Mouse (Mus musculus) liver, embryonic 14.5 days (tissue): ENCODE results near the gene Thumpd3. TPM values are rescaled to one million over a fixed set of nuclear protein-coding genes. Genes with fewer than 3 reads are reported as not detected.

Experiments
- ATAC-seq: fragments of 200-750 bp; cut with Nextera tagmentation; 2 replicates; pipeline ENCODE4 v1.8.0; 2017; ENCODE audit warnings: moderate number of reproducible peaks, mild to moderate bottlenecking, moderate library complexity; ENCODE audit not compliant: insufficient read depth
- DNase-seq, 3 experiments: peaks; one replicate each; pipeline ENCODE4 v3.0.0-alpha.2; 2012 to 2013; ENCODE audit warnings: low read depth in 3 of 3, low spot score in 3 of 3
- H3K27ac ChIP-seq: fragments of 300-500 bp; sonication (generic); 2 replicates; pipeline ENCODE4 v1.5.1; 2014; ENCODE audit warnings: moderate library complexity, mild to moderate bottlenecking, control low read depth, inconsistent platforms
- H3K27me3 ChIP-seq: fragments of 300-500 bp; sonication (generic); 2 replicates; pipeline ENCODE4 v1.6.1; 2014; ENCODE audit warnings: mild to moderate bottlenecking, low read length, moderate library complexity; ENCODE audit not compliant: control insufficient read depth, insufficient read depth
- H3K36me3 ChIP-seq: fragments of 300-500 bp; sonication (generic); replicated peaks from 2 replicates; pipeline ENCODE4 v1.6.1; 2014; ENCODE audit warnings: low read depth; ENCODE audit not compliant: control insufficient read depth, insufficient read depth
- H3K4me1 ChIP-seq, 2 experiments: fragments of 200-500 bp in 1 of 2; fragments of 300-500 bp in 1 of 2; sonication (generic) in 1 of 2; replicated peaks; 2 replicates each; pipeline ENCODE4 v1.6.1; 2012 to 2014; ENCODE audit warnings: antibody characterized with exemption in 1 of 2, inconsistent platforms in 1 of 2, low read length in 1 of 2; ENCODE audit not compliant: control insufficient read depth in 2 of 2, insufficient read depth in 2 of 2
- H3K4me2 ChIP-seq: fragments of 300-500 bp; sonication (generic); 2 replicates; pipeline ENCODE4 v1.6.1; 2014; ENCODE audit warnings: low read depth, mild to moderate bottlenecking, control low read depth, moderate library complexity
- H3K4me3 ChIP-seq, 2 experiments: fragments of 200-500 bp in 1 of 2; fragments of 300-500 bp in 1 of 2; sonication (generic) in 1 of 2; 2 replicates each; pipeline ENCODE4 v1.5.1; 2012 to 2014; ENCODE audit warnings: low read depth in 2 of 2, low read length in 2 of 2, mild to moderate bottlenecking in 2 of 2, control low read depth in 1 of 2, inconsistent platforms in 1 of 2, moderate library complexity in 1 of 2; ENCODE audit not compliant: insufficient read depth in 1 of 2
- H3K9ac ChIP-seq: fragments of 300-500 bp; sonication (generic); replicated peaks from 2 replicates; pipeline ENCODE4 v1.6.1; 2014; ENCODE audit warnings: mild to moderate bottlenecking, control low read depth, moderate library complexity
- H3K9me3 ChIP-seq: fragments of 300-500 bp; sonication (generic); 2 replicates; pipeline ENCODE4 v1.6.1; 2016; ENCODE audit warnings: low read length, mixed read lengths; ENCODE audit not compliant: control insufficient read depth
- CTCF ChIP-seq: IDR thresholded peaks from 2 replicates; pipeline ENCODE4 v1.5.1; 2016; ENCODE audit warnings: antibody characterized with exemption, low read depth, control low read depth
- EP300 ChIP-seq: IDR thresholded peaks from 2 replicates; pipeline ENCODE4 v1.6.1; 2016; ENCODE audit warnings: antibody characterized with exemption, low read depth
- WGBS: fragments of 180-500 bp; shearing (Covaris S2); extraction: QIAGEN DNeasy Blood & Tissue Kit; methylation state at CpG from one replicate; pipeline ENCODE4 v1.1.7; 2014; ENCODE audit not compliant: insufficient replicate concordance; 5-methylcytosine and 5-hydroxymethylcytosine counted together
- polyA plus RNA-seq, 2 experiments: library from polyadenylated mRNA; depleted of rRNA in 1 of 2; stranded (reverse) in 1 of 2; unstranded in 1 of 2; fragments of >200 nt; fragmentation: Nextera tagmentation in 1 of 2; extraction: Ambion mirVana in 1 of 2; gene quantifications; 2 replicates each; pipeline versions ENCODE4 v1.2.1 to v1.2.3; 2012 to 2014

The Thumpd3 gene
- polyA plus RNA-seq, 2 experiments: 19.6 to 35.4 TPM

- Histone ChIP-seq H3K4me2 (no peak overlapping the region), H3K9me3 (no peaks in the 10 kb centered on the region), H3K27me3 (no peaks in the 10 kb centered on the region), H3K36me3 (no peaks in the 10 kb centered on the region), H3K4me1 (0 out of 4 replicates have a peak, but pooled peaks cover 0 to 2% of the 10 kb centered on the region in 2 experiments), H3K27ac (no peak overlapping the region), H3K9ac (no peak overlapping the region), H3K4me3 (no peak overlapping the region)
- ATAC-seq (no peak), DNase-seq (no peak)
- TF ChIP-seq EP300: no peak
- TF ChIP-seq CTCF: no peak
- WGBS: 79% methylated on average over 3 of the region's 3 CpGs
Observed at GRCm38 (mm10) chr6:113093206-113093605, 47.2 kb downstream of the Thumpd3 start.

- DNase-seq (no peak), ATAC-seq (no peak)
- Histone ChIP-seq H3K27me3 (no peaks in the 10 kb centered on the region), H3K4me3 (no peak overlapping the region), H3K4me2 (no peak overlapping the region), H3K9ac (no peak overlapping the region), H3K36me3 (no peaks in the 10 kb centered on the region), H3K4me1 (peaks cover 0 to 7% of the 10 kb centered on the region in 2 experiments; a peak in 1 of 4 replicates), H3K27ac (no peak overlapping the region), H3K9me3 (no peaks in the 10 kb centered on the region)
- WGBS: 55% methylated on average over 1 of the region's 1 CpGs
- TF ChIP-seq CTCF: no peak
- no peak for TF ChIP-seq EP300
Observed at GRCm38 (mm10) chr6:113095547-113095946, 49.5 kb downstream of the Thumpd3 start.

DNA sequence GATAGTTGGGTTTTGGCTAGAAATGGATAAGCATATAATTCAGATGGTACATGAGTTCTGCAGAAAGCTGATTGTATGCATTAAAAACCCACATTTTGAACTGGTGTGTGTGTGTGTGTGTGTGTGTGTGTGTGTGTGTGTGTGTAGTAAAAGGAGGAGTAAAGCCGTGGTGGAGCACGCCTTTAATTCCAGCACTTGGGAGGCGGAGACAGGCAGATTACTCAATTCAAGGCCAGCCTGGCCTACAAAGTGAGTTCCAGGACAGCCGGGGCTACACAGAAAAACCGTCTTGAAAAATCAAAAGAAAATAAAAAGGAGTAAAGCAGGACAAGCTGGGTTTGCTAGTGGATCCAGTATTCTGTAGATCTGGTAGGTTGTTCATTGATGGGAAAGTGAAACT lies 51.6 kb downstream of the Thumpd3 start:
- Histone ChIP-seq H3K4me1 (peaks cover 0 to 8% of the 10 kb centered on the region in 2 experiments; a peak in 1 of 4 replicates), H3K36me3 (no peaks in the 10 kb centered on the region), H3K4me3 (no peak overlapping the region), H3K4me2 (no peak overlapping the region), H3K27ac (no peak overlapping the region), H3K9me3 (no peaks in the 10 kb centered on the region), H3K27me3 (no peaks in the 10 kb centered on the region), H3K9ac (no peak overlapping the region)
- no peak for DNase-seq
- no peak for ATAC-seq
- no peak for TF ChIP-seq CTCF
- TF ChIP-seq EP300: no peak
- 63% methylated on average over 5 of the region's 5 CpGs for WGBS

- Histone ChIP-seq H3K27ac (no peak overlapping the region), H3K27me3 (no peaks in the 10 kb centered on the region), H3K9me3 (no peaks in the 10 kb centered on the region), H3K4me1 (peaks cover 0 to 8% of the 10 kb centered on the region in 2 experiments; a peak in 1 of 4 replicates), H3K4me3 (no peak overlapping the region), H3K9ac (no peak overlapping the region), H3K4me2 (peak overlapping the region; percentile 1; the same call in 1 of the 2 replicates), H3K36me3 (peaks cover 3% of the 10 kb centered on the region)
- DNase-seq: peak in 1 of 3 experiments; percentile 37
- ATAC-seq: peak; percentile 33
- TF ChIP-seq CTCF (no peak), EP300 (no peak)
- 31% methylated on average over 5 of the region's 5 CpGs for WGBS
Observed at GRCm38 (mm10) chr6:113099640-113100289, 53.7 kb downstream of the Thumpd3 start.

DNA sequence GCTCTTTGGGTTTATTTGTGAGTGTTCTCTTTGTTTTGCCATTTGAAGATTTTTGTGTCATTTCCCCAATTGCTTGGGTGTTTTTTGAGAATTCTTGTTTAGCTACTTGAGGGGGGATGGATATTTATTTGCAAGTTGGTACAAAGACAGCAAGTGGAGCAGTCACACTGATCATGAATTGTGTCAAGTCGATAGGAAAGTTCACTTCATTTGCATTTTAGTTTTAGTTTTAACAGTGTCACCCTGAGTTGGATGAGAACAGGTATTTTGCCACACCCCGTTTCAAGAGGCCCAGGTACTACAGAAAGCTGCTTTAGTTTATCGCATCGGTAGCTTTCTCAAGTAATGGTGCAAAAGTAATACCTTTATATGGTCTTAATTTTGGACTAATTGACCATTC lies 56.5 kb downstream of the Thumpd3 start:
- WGBS: 79% methylated on average over 4 of the region's 4 CpGs

More for the DNA sequence above, 56.5 kb downstream of the Thumpd3 start:
- Histone ChIP-seq H3K4me2 (no peak overlapping the region), H3K9me3 (no peaks in the 10 kb centered on the region), H3K27me3 (no peaks in the 10 kb centered on the region), H3K9ac (no peak overlapping the region), H3K27ac (no peak overlapping the region), H3K4me3 (no peak overlapping the region), H3K4me1 (peaks cover 0 to 7% of the 10 kb centered on the region in 2 experiments; a peak in 1 of 4 replicates), H3K36me3 (peaks cover 12% of the 10 kb centered on the region)
- no peak for TF ChIP-seq EP300
- TF ChIP-seq CTCF: no peak
- no peak for DNase-seq
- ATAC-seq: no peak
